Mouse (Mus musculus) ES-Bruce4 (cell line): ENCODE data around the gene Lyz2.

Source experiments
- CTCF ChIP-seq: IDR thresholded peaks from one replicate; pipeline ENCODE4 v1.8.1; 2011; ENCODE audit warnings: low read depth, low read length
- POLR2A ChIP-seq: IDR thresholded peaks from one replicate; pipeline ENCODE4 v1.8.1; 2011; ENCODE audit warnings: low read length; ENCODE audit not compliant: insufficient read depth

DNA sequence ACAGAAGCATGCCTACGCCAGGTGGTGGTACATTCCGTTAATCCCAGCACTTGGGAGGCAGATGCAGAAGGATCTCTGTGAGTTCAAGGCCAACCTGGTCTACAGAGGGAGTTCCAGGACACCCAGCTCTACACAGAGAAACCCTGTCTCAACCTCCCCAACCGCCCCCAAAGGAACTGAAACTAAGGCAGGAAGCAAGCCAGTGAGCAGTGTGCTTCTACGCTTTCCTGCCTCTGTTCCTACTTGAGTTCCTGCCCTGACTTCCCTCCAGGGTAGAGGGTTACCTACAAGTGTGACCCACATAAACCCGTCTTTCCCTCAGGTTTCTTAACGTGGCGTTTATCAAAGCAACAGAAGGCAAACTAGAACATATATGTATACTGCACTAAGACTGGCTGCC lies 41.7 kb upstream of the Lyz2 start:
- TF ChIP-seq CTCF: no peak
- no peak for TF ChIP-seq POLR2A
